Mouse (Mus musculus) ES-E14 (cell line): ENCODE data around the gene Aldh1a3.

Experiments
- CHD2 ChIP-seq: IDR thresholded peaks from 2 replicates; pipeline ENCODE4 v1.6.1; 2014; ENCODE audit warnings: mild to moderate bottlenecking, low read depth, low read length, inconsistent platforms
- HCFC1 ChIP-seq: IDR thresholded peaks from 2 replicates; pipeline ENCODE4 v1.6.1; 2012; ENCODE audit warnings: low read length, inconsistent platforms, borderline replicate concordance; ENCODE audit not compliant: insufficient read depth
- MAFK ChIP-seq: IDR thresholded peaks from 2 replicates; pipeline ENCODE4 v1.6.1; 2014; ENCODE audit warnings: mild to moderate bottlenecking, low read depth, low read length, inconsistent platforms; ENCODE audit not compliant: insufficient read depth
- ZC3H11A ChIP-seq: IDR thresholded peaks from 2 replicates; pipeline ENCODE4 v1.6.1; 2012; ENCODE audit warnings: low read depth, mild to moderate bottlenecking, inconsistent platforms, low read length, borderline replicate concordance
- ZNF384 ChIP-seq: IDR thresholded peaks from 2 replicates; pipeline ENCODE4 v1.6.1; 2012; ENCODE audit warnings: low read depth, low read length, inconsistent platforms

GRCm38 (mm10) chr7:66348588-66348987 is 78.7 kb downstream of the Aldh1a3 start:
- TF ChIP-seq ZNF384: no peak
- no peak for TF ChIP-seq CHD2
- no peak for TF ChIP-seq MAFK
- TF ChIP-seq ZC3H11A: no peak
- no peak for TF ChIP-seq HCFC1
